Mouse (Mus musculus): Measurements from ENCODE around the gene Foxn1.

GRCm38 (mm10) chr11:78318411-78318810 lies 67.9 kb downstream of the Foxn1 start:
- TF ChIP-seq CTCF (IDR thresholded peaks at IDR 0.05) (no peak), EP300 (IDR thresholded peaks at IDR 0.05) (no peak)

Measured in lung, postnatal 0 days (tissue).